Mouse (Mus musculus) ES-Bruce4 (cell line): ENCODE data around the gene Acad10.
A peak's percentile ranks its signal among the peaks of the same experiment; 100 is the strongest.

ENCODE experiments used
- CTCF ChIP-seq: IDR thresholded peaks from one replicate; pipeline ENCODE4 v1.8.1; 2011; ENCODE audit warnings: low read depth, low read length
- POLR2A ChIP-seq: IDR thresholded peaks from one replicate; pipeline ENCODE4 v1.8.1; 2011; ENCODE audit warnings: low read length; ENCODE audit not compliant: insufficient read depth

GRCm38 (mm10) chr5:121606151-121606550, 54.2 kb downstream of the Acad10 start:
- TF ChIP-seq CTCF: peak; percentile 90
- no peak for TF ChIP-seq POLR2A
